Mouse (Mus musculus) kidney, embryonic 16.5 days (tissue): Measurements from ENCODE around the gene Cald1. TPM values are rescaled to one million over a fixed set of nuclear protein-coding genes. Genes with fewer than 3 reads are reported as not detected.

ENCODE experiments used
- ATAC-seq: fragments of 200-750 bp; cut with Nextera tagmentation; 2 replicates; pipeline ENCODE4 v1.8.0; 2017; ENCODE audit warnings: moderate TSS enrichment; ENCODE audit not compliant: low FRiP score, low TSS enrichment
- H3K27ac ChIP-seq: fragments of 300-500 bp; sonication (generic); 2 replicates; pipeline ENCODE4 v1.5.1; 2014; ENCODE audit warnings: low read length
- H3K27me3 ChIP-seq: fragments of 300-500 bp; sonication (generic); 2 replicates; pipeline ENCODE4 v1.6.1; 2014; ENCODE audit warnings: low read length, control low read depth, mixed read lengths; ENCODE audit not compliant: insufficient read depth
- H3K36me3 ChIP-seq: fragments of 300-500 bp; sonication (generic); 2 replicates; pipeline ENCODE4 v1.6.1; 2014; ENCODE audit warnings: low read length, control low read depth, mixed read lengths; ENCODE audit not compliant: insufficient read depth
- H3K4me1 ChIP-seq: fragments of 300-500 bp; sonication (generic); 2 replicates; pipeline ENCODE4 v1.6.1; 2014; ENCODE audit warnings: low read length, control low read depth, mixed read lengths; ENCODE audit not compliant: insufficient read depth
- H3K4me2 ChIP-seq: fragments of 300-500 bp; sonication (generic); replicated peaks from 2 replicates; pipeline ENCODE4 v1.6.1; 2014; ENCODE audit warnings: low read depth, low read length
- H3K4me3 ChIP-seq: fragments of 300-500 bp; sonication (generic); 2 replicates; pipeline ENCODE4 v1.5.1; 2014; ENCODE audit warnings: mild to moderate bottlenecking, low read length
- H3K9ac ChIP-seq: fragments of 300-500 bp; sonication (generic); replicated peaks from 2 replicates; pipeline ENCODE4 v1.6.1; 2014; ENCODE audit warnings: low read length
- H3K9me3 ChIP-seq: fragments of 300-500 bp; sonication (generic); 2 replicates; pipeline ENCODE4 v1.6.1; 2016; ENCODE audit warnings: low read length, control low read depth
- WGBS: fragments of 180-500 bp; shearing (Covaris S2); extraction: QIAGEN DNeasy Blood & Tissue Kit; methylation state at CpG from one replicate; pipeline ENCODE4 v1.1.7; 2014; 5-methylcytosine and 5-hydroxymethylcytosine counted together
- polyA plus RNA-seq: library from polyadenylated mRNA; unstranded; fragments of >200 nt; fragmentation: Nextera tagmentation; extraction: Ambion mirVana; gene quantifications from 2 replicates; pipeline ENCODE4 v1.2.1, GENCODE M21; 2015

Cald1 gene
- polyA plus RNA-seq, 1 experiment from 2014 or later, result 243 TPM

DNA sequence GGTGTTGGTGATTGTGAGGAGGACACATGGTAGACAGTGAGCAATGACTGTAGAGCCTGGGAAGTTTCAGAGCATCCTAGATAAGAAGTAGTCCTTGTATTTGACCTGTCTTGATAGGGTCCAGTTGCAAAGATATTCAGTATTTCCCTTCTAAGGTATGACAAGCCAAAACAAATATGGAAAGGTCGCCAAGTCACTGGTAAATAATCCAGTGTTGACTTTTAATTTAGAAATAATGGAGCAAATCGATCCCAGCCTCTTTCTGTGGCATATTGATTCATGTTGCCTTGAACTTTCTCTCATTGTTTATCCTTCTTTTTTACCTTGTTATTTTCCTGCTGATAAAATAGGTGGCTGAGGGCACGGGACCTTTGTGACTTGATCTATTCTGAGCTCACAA, 57.4 kb downstream of the Cald1 start:
- peaks cover 13% of the 10 kb centered on the region for H3K4me1 ChIP-seq
- no peaks in the 10 kb centered on the region for H3K9me3 ChIP-seq
- no peak overlapping the region for H3K27ac ChIP-seq
- H3K4me3 ChIP-seq, result no peak overlapping the region
- H3K4me2 ChIP-seq, result no peak overlapping the region
- H3K9ac ChIP-seq, result no peak overlapping the region
- H3K36me3 ChIP-seq, result no peaks in the 10 kb centered on the region
- WGBS, result 57% methylated on average over 3 of the region's 3 CpGs
- H3K27me3 ChIP-seq, result no peaks in the 10 kb centered on the region
- ATAC-seq, result no peak

GRCm38 (mm10) chr6:34658791-34659190, 60.5 kb downstream of the Cald1 start:
- no peaks in the 10 kb centered on the region for H3K36me3 ChIP-seq
- H3K4me2 ChIP-seq, result no peak overlapping the region
- H3K9me3 ChIP-seq, result no peaks in the 10 kb centered on the region
- peaks cover 9% of the 10 kb centered on the region; the same call in 1 of the 2 replicates for H3K4me1 ChIP-seq
- H3K9ac ChIP-seq, result no peak overlapping the region
- no peak for ATAC-seq
- 89% methylated on average over 5 of the region's 5 CpGs for WGBS
- H3K27ac ChIP-seq, result no peak overlapping the region
- H3K27me3 ChIP-seq, result no peaks in the 10 kb centered on the region
- no peak overlapping the region for H3K4me3 ChIP-seq

DNA sequence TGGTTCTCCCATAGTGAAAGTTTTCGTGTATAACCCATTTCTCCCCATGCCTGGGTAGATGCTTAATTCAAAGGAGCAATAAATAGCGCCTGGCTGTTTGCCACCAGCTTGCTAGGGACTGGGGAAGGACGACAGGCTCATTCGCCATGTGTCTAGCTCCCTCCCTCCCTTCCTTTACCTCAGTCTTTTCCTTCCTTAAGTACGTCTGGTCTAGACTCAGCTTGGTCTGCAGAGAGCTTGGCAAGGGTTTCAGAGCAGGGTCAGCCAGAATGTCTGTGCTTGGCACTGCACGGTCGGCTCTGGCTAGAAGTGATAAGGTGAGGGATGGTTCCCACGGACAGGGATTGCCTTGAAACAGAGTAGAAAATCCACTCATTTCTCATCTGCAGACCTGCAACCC, 62.4 kb downstream of the Cald1 start:
- Histone ChIP-seq H3K9me3 (no peaks in the 10 kb centered on the region), H3K9ac (0 out of 2 replicates have a peak overlapping the region, but pooled peaks have one; percentile 26), H3K27ac (no peak overlapping the region; the same call in 1 of the 2 replicates), H3K4me3 (no peak overlapping the region), H3K4me2 (no peak overlapping the region), H3K27me3 (no peaks in the 10 kb centered on the region), H3K4me1 (peaks cover 9% of the 10 kb centered on the region; the same call in 1 of the 2 replicates), H3K36me3 (no peaks in the 10 kb centered on the region)
- WGBS, result 36% methylated on average over 8 of the region's 8 CpGs
- no peak for ATAC-seq

GRCm38 (mm10) chr6:34662626-34663025, 64.3 kb downstream of the Cald1 start:
- H3K4me3 ChIP-seq, result no peak overlapping the region
- H3K27ac ChIP-seq, result no peak overlapping the region
- no peaks in the 10 kb centered on the region for H3K27me3 ChIP-seq
- H3K9me3 ChIP-seq, result no peaks in the 10 kb centered on the region
- 39% methylated on average over 6 of the region's 6 CpGs for WGBS
- no peak overlapping the region for H3K9ac ChIP-seq
- ATAC-seq, result no peak
- H3K36me3 ChIP-seq, result no peaks in the 10 kb centered on the region
- H3K4me2 ChIP-seq, result no peak overlapping the region
- H3K4me1 ChIP-seq, result peaks cover 9% of the 10 kb centered on the region; the same call in 1 of the 2 replicates

DNA sequence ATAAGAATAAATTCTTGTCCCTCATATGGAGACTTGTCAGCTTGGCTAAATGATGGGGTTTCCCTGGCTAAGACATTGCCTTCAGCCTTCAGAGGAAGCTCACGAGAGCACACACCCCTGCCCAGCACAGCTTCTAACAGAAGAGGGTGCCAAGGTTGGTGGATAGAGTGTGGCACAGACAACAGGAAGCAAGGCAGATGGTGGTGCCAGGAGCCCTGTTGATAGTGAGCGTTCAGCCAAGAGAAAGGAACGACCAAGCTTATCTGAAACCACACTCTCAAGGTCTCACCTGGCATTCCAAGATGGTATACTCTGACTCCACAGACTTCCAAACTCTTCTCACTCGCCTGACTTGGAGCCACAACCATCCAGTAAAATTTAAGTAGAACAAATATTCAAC, 66.0 kb downstream of the Cald1 start:
- no peak for ATAC-seq

GRCm38 (mm10) chr6:34664749-34665148, 66.4 kb downstream of the Cald1 start:
- no peak overlapping the region for H3K4me3 ChIP-seq
- H3K27me3 ChIP-seq, result no peaks in the 10 kb centered on the region
- no peaks in the 10 kb centered on the region for H3K36me3 ChIP-seq
- H3K9ac ChIP-seq, result no peak overlapping the region
- 46% methylated on average over 5 of the region's 5 CpGs for WGBS
- no peak overlapping the region for H3K4me2 ChIP-seq
- H3K4me1 ChIP-seq, result peaks cover 21% of the 10 kb centered on the region
- no peak overlapping the region for H3K27ac ChIP-seq
- no peak for ATAC-seq
- no peaks in the 10 kb centered on the region for H3K9me3 ChIP-seq

More for the DNA sequence above, 66.0 kb downstream of the Cald1 start:
- H3K27ac ChIP-seq, result 0 out of 2 replicates have a peak overlapping the region, but pooled peaks have one; percentile 7
- no peaks in the 10 kb centered on the region for H3K36me3 ChIP-seq
- H3K9ac ChIP-seq, result no peak overlapping the region
- H3K27me3 ChIP-seq, result no peaks in the 10 kb centered on the region
- no peak overlapping the region for H3K4me3 ChIP-seq
- no peaks in the 10 kb centered on the region for H3K9me3 ChIP-seq
- WGBS, result 77% methylated on average over 4 of the region's 4 CpGs
- no peak overlapping the region for H3K4me2 ChIP-seq
- H3K4me1 ChIP-seq, result peaks cover 17% of the 10 kb centered on the region

DNA sequence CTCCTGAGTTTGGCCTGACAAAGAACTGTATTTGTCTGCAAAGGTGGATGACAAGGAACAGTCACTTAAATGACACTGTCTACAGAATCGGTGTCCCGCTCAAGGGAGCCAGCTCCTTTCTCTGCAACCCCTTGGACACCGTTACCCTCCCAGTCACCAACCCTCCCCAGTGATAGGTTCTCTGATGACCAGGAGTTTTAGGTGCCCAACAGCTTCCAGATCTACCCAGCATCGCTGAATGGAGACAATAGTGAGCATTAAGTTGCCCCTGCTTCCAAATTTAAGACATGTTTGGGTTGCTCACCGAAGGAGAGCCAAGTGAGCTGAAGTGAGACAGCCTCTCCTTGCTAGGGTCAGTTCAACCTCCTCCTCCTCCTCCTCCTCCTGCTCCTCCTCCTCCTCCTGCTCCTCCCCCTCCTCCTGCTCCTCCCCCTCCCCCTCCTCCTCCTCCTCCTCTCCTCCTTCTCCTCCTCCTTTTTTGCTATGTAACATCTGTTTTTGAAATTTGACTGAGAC, 70.5 kb downstream of the Cald1 start:
- no peak overlapping the region for H3K27ac ChIP-seq
- peak; percentile 57; the same call in 1 of the 2 replicates for ATAC-seq

GRCm38 (mm10) chr6:34671355-34671754, 73.1 kb downstream of the Cald1 start:
- peaks cover 17% of the 10 kb centered on the region; the same call in 1 of the 2 replicates for H3K4me1 ChIP-seq
- no peaks in the 10 kb centered on the region for H3K27me3 ChIP-seq
- H3K4me2 ChIP-seq, result no peak overlapping the region
- 49% methylated on average over 1 of the region's 1 CpGs for WGBS
- ATAC-seq, result no peak
- 0 out of 2 replicates have a peak, but pooled peaks cover 3% of the 10 kb centered on the region for H3K9me3 ChIP-seq
- H3K27ac ChIP-seq, result no peak overlapping the region
- no peak overlapping the region for H3K9ac ChIP-seq
- no peaks in the 10 kb centered on the region for H3K36me3 ChIP-seq
- no peak overlapping the region for H3K4me3 ChIP-seq

More for the DNA sequence above, 70.5 kb downstream of the Cald1 start:
- H3K4me1 ChIP-seq, result peaks cover 20% of the 10 kb centered on the region
- no peaks in the 10 kb centered on the region for H3K36me3 ChIP-seq
- H3K4me3 ChIP-seq, result no peak overlapping the region
- WGBS, result 55% methylated on average over 5 of the region's 5 CpGs
- no peak overlapping the region for H3K4me2 ChIP-seq
- no peaks in the 10 kb centered on the region for H3K27me3 ChIP-seq
- H3K9ac ChIP-seq, result no peak overlapping the region
- H3K9me3 ChIP-seq, result 0 out of 2 replicates have a peak, but pooled peaks cover 3% of the 10 kb centered on the region

- no peak for ATAC-seq
- Histone ChIP-seq H3K4me3 (no peak overlapping the region), H3K9ac (no peak overlapping the region), H3K4me2 (no peak overlapping the region), H3K27ac (no peak overlapping the region), H3K36me3 (no peaks in the 10 kb centered on the region), H3K27me3 (no peaks in the 10 kb centered on the region), H3K9me3 (0 out of 2 replicates have a peak, but pooled peaks cover 3% of the 10 kb centered on the region), H3K4me1 (peaks cover 9% of the 10 kb centered on the region; the same call in 1 of the 2 replicates)
- WGBS, result 85% methylated on average over 7 of the region's 7 CpGs
Observed at GRCm38 (mm10) chr6:34674416-34674815, 76.1 kb downstream of the Cald1 start.

DNA sequence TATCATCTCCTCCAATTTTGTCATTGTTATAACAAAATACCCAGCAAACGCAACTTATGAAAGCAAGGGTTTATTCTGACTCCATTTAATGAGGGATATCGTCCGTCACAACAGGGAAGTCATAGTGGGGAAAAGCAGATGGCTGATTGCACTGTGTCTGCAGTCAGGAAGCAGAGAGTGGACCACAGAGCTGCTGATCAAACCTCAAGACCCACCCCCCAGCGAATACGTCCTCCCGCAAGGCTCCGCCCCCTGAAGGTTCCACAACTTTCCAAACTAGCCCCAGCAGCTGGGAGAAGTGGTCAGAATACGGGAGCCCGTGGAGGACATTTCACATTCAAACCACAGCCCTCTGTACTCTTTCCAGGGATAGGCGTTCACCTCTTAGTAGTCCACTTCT, 76.6 kb downstream of the Cald1 start:
- WGBS, result 82% methylated on average over 10 of the region's 10 CpGs
- H3K9ac ChIP-seq, result no peak overlapping the region
- ATAC-seq, result no peak

More for the DNA sequence above, 76.6 kb downstream of the Cald1 start:
- no peaks in the 10 kb centered on the region for H3K27me3 ChIP-seq
- no peak overlapping the region for H3K4me2 ChIP-seq
- 0 out of 2 replicates have a peak, but pooled peaks cover 3% of the 10 kb centered on the region for H3K9me3 ChIP-seq
- H3K4me1 ChIP-seq, result peaks cover 4% of the 10 kb centered on the region; the same call in 1 of the 2 replicates
- H3K27ac ChIP-seq, result no peak overlapping the region
- H3K36me3 ChIP-seq, result no peaks in the 10 kb centered on the region
- no peak overlapping the region for H3K4me3 ChIP-seq
